Mouse (Mus musculus) lung, adult 2 months (tissue): ENCODE results near the gene Napb.

ENCODE experiments used
- CTCF ChIP-seq: fragments of 200-500 bp; IDR thresholded peaks from 2 replicates; pipeline ENCODE4 v1.5.1; 2011; ENCODE audit warnings: mild to moderate bottlenecking, low read length, control low read depth; ENCODE audit not compliant: insufficient read depth
- POLR2A ChIP-seq: fragments of 200-500 bp; IDR thresholded peaks from 2 replicates; pipeline ENCODE4 v1.6.1; 2011; ENCODE audit warnings: low read depth, mild to moderate bottlenecking, control low read depth, low read length, borderline replicate concordance; ENCODE audit errors: extremely low read depth

GRCm38 (mm10) chr2:148781709-148782108, 49.4 kb upstream of the Napb start, which contains the start of gene 8030411F24Rik:
- TF ChIP-seq CTCF (no peak), POLR2A (no peak)
